Mouse (Mus musculus) stomach, postnatal 0 days (tissue): ENCODE results near the gene Ndufaf2.

Experiments
- CTCF ChIP-seq: IDR thresholded peaks from 2 replicates; pipeline ENCODE4 v1.5.1; 2016; ENCODE audit warnings: antibody characterized with exemption, low read depth, mild to moderate bottlenecking, moderate library complexity
- EP300 ChIP-seq: optimal IDR thresholded peaks from 2 replicates; pipeline ENCODE3; 2016; ENCODE audit warnings: antibody characterized with exemption

DNA sequence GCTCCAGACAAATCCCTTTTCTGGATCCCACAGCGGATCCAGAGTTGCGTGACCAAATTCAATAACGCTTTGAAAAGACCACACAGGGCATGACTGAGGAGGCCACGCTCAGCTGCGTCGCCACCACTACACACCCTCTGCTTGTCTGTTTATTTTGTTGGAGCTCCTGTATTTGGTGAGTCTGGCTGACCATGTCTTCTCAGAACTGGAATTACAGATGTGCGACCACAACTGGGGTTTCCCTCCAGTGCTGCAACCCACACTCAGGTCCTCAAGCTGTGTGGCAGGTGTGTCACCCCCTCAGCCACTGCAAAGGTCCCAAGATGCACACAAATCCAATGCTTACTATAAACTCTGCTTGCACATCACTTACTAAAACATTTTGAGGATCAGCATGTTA, 66.1 kb downstream of the Ndufaf2 start:
- TF ChIP-seq CTCF: no peak
- TF ChIP-seq EP300: no peak
